ENCODE assay signal across 17 mouse cellular contexts in genomic region chr16:32107342-32108045, GRCm38 (mm10). TPM values are rescaled to one million over a fixed set of nuclear protein-coding genes. Genes with fewer than 3 reads are reported as not detected.
A peak's percentile ranks its signal among the peaks of the same experiment; 100 is the strongest.
DNase-seq lines count a peak whose midpoint lies in the region; ATAC-seq and TF ChIP-seq lines count a peak whose summit lies in the region.
"Had no signal": no experiment of that assay in that cellular context is flagged by ENCODE, and none has a peak within 500 bp of the region (broad histone marks: within the 10 kb centered on the region; RNA-seq: fewer than 3 reads in every experiment).

No protein-coding gene starts in this region.

- DNase-seq in heart, postnatal 0 days (ENCODE audit: low spot score), result no peak
- DNase-seq in heart, postnatal 25 days (ENCODE audit: low spot score), result no peak
- peak; percentile 60 for DNase-seq in CD8-positive naive resting alpha-beta T cell, adult 2 months (ENCODE audit: low read depth in 2 of 2, low spot score in 2 of 2)
- DNase-seq in thymus, postnatal 0 days (ENCODE audit: low spot score), result peak; percentile 83
- DNase-seq in left cerebral cortex, postnatal 36 days (ENCODE audit: low spot score in 2 of 2), result no peak
- no peak for DNase-seq in embryo, embryonic 9.5 days (ENCODE audit: extremely low spot score)
- DNase-seq in retina, postnatal 1 day, result no peak
- DNase-seq: cerebellum, adult 9-10 months; lung, adult 18-20 months; right cerebral cortex, adult 18-20 months had no signal

- no peaks in the 10 kb centered on the region for H3K27me3 ChIP-seq in heart, postnatal 0 days (ENCODE audit: control insufficient read depth, insufficient read depth, low read length)
- H3K27me3 ChIP-seq: kidney, embryonic 15.5 days; neural tube, embryonic 12.5 days had no signal

- H3K9ac ChIP-seq in heart, postnatal 0 days (replicated peaks; ENCODE audit: low read depth, low read length), result no peak overlapping the region
- H3K9ac ChIP-seq: kidney, embryonic 15.5 days; neural tube, embryonic 12.5 days had no signal

- H3K4me3 ChIP-seq in heart, postnatal 0 days (ENCODE audit: low read depth, low read length), result no peak overlapping the region
- H3K4me3 ChIP-seq: kidney, embryonic 15.5 days; layer of hippocampus, adult 2 months; neural tube, embryonic 12.5 days had no signal

- no peak for TF ChIP-seq EP300 in heart, postnatal 0 days (IDR thresholded peaks at IDR 0.05; ENCODE audit: low read depth)

- H3K4me1 ChIP-seq in heart, postnatal 0 days (ENCODE audit: control insufficient read depth, insufficient read depth), result no peaks in the 10 kb centered on the region
- H3K4me1 ChIP-seq: kidney, embryonic 15.5 days; neural tube, embryonic 12.5 days had no signal

- peak overlapping the region; percentile 30; the same call in 1 of the 2 replicates for H3K27ac ChIP-seq in heart, postnatal 0 days (ENCODE audit: low read depth)
- H3K27ac ChIP-seq: kidney, embryonic 15.5 days; layer of hippocampus, adult 2 months; neural tube, embryonic 12.5 days had no signal

- intact Hi-C loops in heart, postnatal 25 days (cut with DNase I), result no loop called here
- intact Hi-C loops in left cerebral cortex, postnatal 36 days (cut with DNase I), result no loop called here

- WGBS in heart, postnatal 0 days, result 78% methylated on average over 12 of the region's 12 CpGs

- TF ChIP-seq CTCF in heart, postnatal 0 days (IDR thresholded peaks at IDR 0.05; ENCODE audit: low read depth), result no peak

- H3K4me2 ChIP-seq in heart, postnatal 0 days (ENCODE audit: low read depth, low read length), result no peak overlapping the region
- H3K4me2 ChIP-seq: heart, embryonic 11.5 days; kidney, embryonic 15.5 days; midbrain, embryonic 11.5 days; neural tube, embryonic 12.5 days had no signal

- ATAC-seq in heart, postnatal 0 days (ENCODE audit: insufficient read depth, low read depth), result no peak
- peak; percentile 59 for ATAC-seq in megakaryocyte, adult 5-6 weeks (ENCODE audit: poor library complexity, severe bottlenecking)
- ATAC-seq: hindbrain, embryonic 16.5 days had no signal

- peaks cover 31% of the 10 kb centered on the region; the same call in 1 of the 2 replicates for H3K36me3 ChIP-seq in heart, postnatal 0 days (replicated peaks; ENCODE audit: control insufficient read depth, insufficient read depth, low read length)

- H3K9me3 ChIP-seq in heart, postnatal 0 days (replicated peaks; ENCODE audit: control insufficient read depth, low read length), result no peaks in the 10 kb centered on the region; the same call in 1 of the 2 replicates
- H3K9me3 ChIP-seq: kidney, embryonic 15.5 days; neural tube, embryonic 12.5 days had no signal

RNA-seq across cellular contexts. Expression of gene Cep19, which starts 7.9 kb away (rescaled TPM):
- total RNA-seq in heart, postnatal 0 days (2014; rRNA removed; ENCODE audit: low replicate concordance), result 4.2 and 12.1 TPM in 2 replicates
- 19.6 and 20.1 TPM in 2 replicates for polyA plus RNA-seq in heart, postnatal 0 days (2015; fragmentation: Nextera tagmentation; extraction: Ambion mirVana)
- total RNA-seq in heart, postnatal 25 days (2021), result 10 to 100 TPM in 1 of 2 experiments, 1 to 10 TPM in 1; 8.9 to 10.9 TPM
- 24.0 and 27.4 TPM in 2 replicates for total RNA-seq in megakaryocyte, adult 5-6 weeks (2015)
- total RNA-seq in megakaryocyte, adult 5-6 weeks (2017), result 36.6 and 44.3 TPM in 2 replicates
- polyA plus RNA-seq in thymus, postnatal 0 days (2015; fragmentation: Nextera tagmentation; extraction: Ambion mirVana), result 44.7 and 48.0 TPM in 2 replicates
- 10 to 100 TPM; 71.0 to 72.1 TPM for total RNA-seq in left cerebral cortex, postnatal 36 days (2021)

RNA-seq across cellular contexts. Expression of gene Pigx, which starts 8.0 kb away (rescaled TPM):
- 35.8 and 44.9 TPM in 2 replicates for total RNA-seq in heart, postnatal 0 days (2014; rRNA removed; ENCODE audit: low replicate concordance)
- polyA plus RNA-seq in heart, postnatal 0 days (2015; fragmentation: Nextera tagmentation; extraction: Ambion mirVana), result 61.0 and 63.7 TPM in 2 replicates
- total RNA-seq in heart, postnatal 25 days (2021), result 10 to 100 TPM; 19.2 to 21.9 TPM
- total RNA-seq in megakaryocyte, adult 5-6 weeks (2015), result 84.8 and 109 TPM in 2 replicates
- 33.2 and 38.3 TPM in 2 replicates for total RNA-seq in megakaryocyte, adult 5-6 weeks (2017)
- 175 and 180 TPM in 2 replicates for polyA plus RNA-seq in thymus, postnatal 0 days (2015; fragmentation: Nextera tagmentation; extraction: Ambion mirVana)
- total RNA-seq in left cerebral cortex, postnatal 36 days (2021), result 10 to 100 TPM; 25.8 to 27.8 TPM

RNA-seq across cellular contexts. Expression of gene Pak2, which starts 28.4 kb away (rescaled TPM):
- 21.3 and 25.8 TPM in 2 replicates for total RNA-seq in heart, postnatal 0 days (2014; rRNA removed; ENCODE audit: low replicate concordance)
- polyA plus RNA-seq in heart, postnatal 0 days (2015; fragmentation: Nextera tagmentation; extraction: Ambion mirVana), result 16.3 and 19.1 TPM in 2 replicates
- 10 to 100 TPM; 24.7 to 27.7 TPM for total RNA-seq in heart, postnatal 25 days (2021)
- 78.8 and 81.9 TPM in 2 replicates for total RNA-seq in megakaryocyte, adult 5-6 weeks (2015)
- total RNA-seq in megakaryocyte, adult 5-6 weeks (2017), result 78.5 and 88.8 TPM in 2 replicates
- polyA plus RNA-seq in thymus, postnatal 0 days (2015; fragmentation: Nextera tagmentation; extraction: Ambion mirVana), result 43.8 and 47.4 TPM in 2 replicates
- total RNA-seq in left cerebral cortex, postnatal 36 days (2021), result 10 to 100 TPM; 24.1 to 25.3 TPM

RNA-seq across cellular contexts. Expression of gene Nrros, which starts 57.9 kb away (rescaled TPM):
- total RNA-seq in heart, postnatal 0 days (2014; rRNA removed; ENCODE audit: low replicate concordance), result 13.4 and 16.6 TPM in 2 replicates
- 6.1 and 6.8 TPM in 2 replicates for polyA plus RNA-seq in heart, postnatal 0 days (2015; fragmentation: Nextera tagmentation; extraction: Ambion mirVana)
- 1 to 10 TPM; 5.3 to 5.6 TPM for total RNA-seq in heart, postnatal 25 days (2021)
- total RNA-seq in megakaryocyte, adult 5-6 weeks (2015), result 194 and 211 TPM in 2 replicates
- total RNA-seq in megakaryocyte, adult 5-6 weeks (2017), result 134 and 165 TPM in 2 replicates
- polyA plus RNA-seq in thymus, postnatal 0 days (2015; fragmentation: Nextera tagmentation; extraction: Ambion mirVana), result 94.5 and 99.5 TPM in 2 replicates
- total RNA-seq in left cerebral cortex, postnatal 36 days (2021), result 1 to 10 TPM; 7.5 to 9.2 TPM

Comparison
In these comparisons a context has a peak if more than half of its experiments do, and no peak if none do; other contexts are left out.
1. DNase-seq: peak in CD8-positive naive resting alpha-beta T cell, adult 2 months (2 of 2) and thymus, postnatal 0 days (single experiment); none in heart, postnatal 0 days (single experiment), heart, postnatal 25 days (single experiment), left cerebral cortex, postnatal 36 days (0 of 2), embryo, embryonic 9.5 days (single experiment) and retina, postnatal 1 day (single experiment).